14 mouse cellular contexts compared by ENCODE assay signal in the genomic region with DNA sequence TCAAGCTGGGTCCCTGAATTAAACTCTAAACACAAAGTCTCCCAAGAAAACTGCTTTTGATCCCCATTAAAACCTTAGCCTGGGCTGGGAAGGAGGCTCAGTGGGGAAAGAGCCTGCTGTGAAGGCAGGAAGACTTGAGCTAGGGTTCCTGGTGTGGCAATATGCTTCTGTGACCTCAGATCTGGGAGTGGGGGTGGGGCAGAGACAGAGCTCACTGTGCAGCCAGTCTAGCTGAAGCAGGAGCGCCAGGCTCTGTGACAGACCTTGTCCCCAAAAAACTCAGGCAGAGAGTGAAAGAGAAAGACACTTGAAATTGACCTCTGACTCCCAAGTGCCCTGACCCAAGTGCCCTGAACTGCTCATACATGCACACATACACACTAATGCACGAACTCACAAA.
DNase-seq lines count a peak whose midpoint lies in the region; ATAC-seq lines count a peak whose summit lies in the region.
"Had no signal": no experiment of that assay in that cellular context is flagged by ENCODE, and none has a peak within 500 bp of the region (broad histone marks: within the 10 kb centered on the region; RNA-seq: fewer than 3 reads in every experiment).

No protein-coding gene starts in this region.

- H3K36me3 ChIP-seq in heart, embryonic 10.5 days: no peaks in the 10 kb centered on the region
- H3K36me3 ChIP-seq in heart, embryonic 12.5 days: no peaks in the 10 kb centered on the region
- H3K36me3 ChIP-seq in midbrain, embryonic 16.5 days (ENCODE audit: control insufficient read depth, insufficient read depth, low read length): no peaks in the 10 kb centered on the region
- no peaks in the 10 kb centered on the region for H3K36me3 ChIP-seq in hindbrain, embryonic 10.5 days
- H3K36me3 ChIP-seq: intestine, embryonic 15.5 days; limb, embryonic 12.5 days had no signal

- H3K4me3 ChIP-seq in heart, embryonic 10.5 days: no peak overlapping the region
- no peak overlapping the region for H3K4me3 ChIP-seq in heart, embryonic 12.5 days
- no peak overlapping the region for H3K4me3 ChIP-seq in midbrain, embryonic 16.5 days (ENCODE audit: low read depth, low read length)
- H3K4me3 ChIP-seq in hindbrain, embryonic 10.5 days: no peak overlapping the region
- H3K4me3 ChIP-seq: intestine, embryonic 15.5 days; limb, embryonic 12.5 days had no signal

- H3K27ac ChIP-seq in heart, embryonic 10.5 days: peak overlapping the region; percentile 30; the same call in 1 of the 2 replicates
- peak overlapping the region; percentile 26; the same call in 1 of the 2 replicates for H3K27ac ChIP-seq in heart, embryonic 12.5 days (ENCODE audit: poor library complexity, severe bottlenecking)
- H3K27ac ChIP-seq in midbrain, embryonic 16.5 days (ENCODE audit: low read length): no peak overlapping the region
- H3K27ac ChIP-seq in hindbrain, embryonic 10.5 days: no peak overlapping the region
- H3K27ac ChIP-seq: intestine, embryonic 15.5 days; limb, embryonic 12.5 days had no signal

- peaks cover 38% of the 10 kb centered on the region for H3K4me1 ChIP-seq in heart, embryonic 10.5 days
- H3K4me1 ChIP-seq in heart, embryonic 12.5 days (replicated peaks): peaks cover 34% of the 10 kb centered on the region
- H3K4me1 ChIP-seq in midbrain, embryonic 16.5 days (ENCODE audit: control insufficient read depth, insufficient read depth, low read length): peaks cover 9% of the 10 kb centered on the region; the same call in 1 of the 2 replicates
- H3K4me1 ChIP-seq in hindbrain, embryonic 10.5 days (replicated peaks): peaks cover 23% of the 10 kb centered on the region
- H3K4me1 ChIP-seq: limb, embryonic 12.5 days had no signal

- DNase-seq in heart, embryonic 10.5 days (ENCODE audit: low spot score): no peak
- DNase-seq in heart, postnatal 25 days (ENCODE audit: low spot score): no peak
- peak; percentile 80 for DNase-seq in adrenal gland, adult 2 months
- DNase-seq in hindbrain, embryonic 10.5 days (ENCODE audit: low spot score): no peak
- DNase-seq in right cerebral cortex, adult 18-20 months: no peak
- DNase-seq: layer of hippocampus, postnatal 36 days; lung, postnatal 14 days; retina, postnatal 1 day had no signal

- intact Hi-C loops in heart, postnatal 25 days (cut with DNase I): loop anchor here (5.0 kb wide), 1 partner anchor 45 kb away; no protein-coding TSS in a partner anchor

- 76% methylated on average over 2 of the region's 2 CpGs for WGBS in heart, embryonic 10.5 days
- WGBS in heart, embryonic 12.5 days: 76% methylated on average over 2 of the region's 2 CpGs
- 85% methylated on average over 2 of the region's 2 CpGs for WGBS in midbrain, embryonic 16.5 days
- WGBS in hindbrain, embryonic 10.5 days: 72% methylated on average over 2 of the region's 2 CpGs

- no peaks in the 10 kb centered on the region for H3K27me3 ChIP-seq in heart, embryonic 10.5 days (ENCODE audit: insufficient read depth, poor library complexity, severe bottlenecking)
- no peaks in the 10 kb centered on the region for H3K27me3 ChIP-seq in heart, embryonic 12.5 days (replicated peaks)
- no peaks in the 10 kb centered on the region for H3K27me3 ChIP-seq in midbrain, embryonic 16.5 days (ENCODE audit: control insufficient read depth, insufficient read depth, low read depth, low read length)
- no peaks in the 10 kb centered on the region for H3K27me3 ChIP-seq in hindbrain, embryonic 10.5 days (ENCODE audit: insufficient read depth, poor library complexity, severe bottlenecking)
- H3K27me3 ChIP-seq: intestine, embryonic 15.5 days; limb, embryonic 12.5 days had no signal

- H3K4me2 ChIP-seq in heart, embryonic 12.5 days: no peak overlapping the region
- H3K4me2 ChIP-seq in midbrain, embryonic 16.5 days (ENCODE audit: low read length): no peak overlapping the region
- H3K4me2 ChIP-seq: intestine, embryonic 15.5 days; limb, embryonic 12.5 days had no signal

- no peak overlapping the region for H3K9ac ChIP-seq in heart, embryonic 12.5 days
- no peak overlapping the region for H3K9ac ChIP-seq in midbrain, embryonic 16.5 days (ENCODE audit: low read depth, low read length)
- H3K9ac ChIP-seq: intestine, embryonic 15.5 days; limb, embryonic 12.5 days had no signal

- H3K9me3 ChIP-seq in heart, embryonic 10.5 days: no peaks in the 10 kb centered on the region
- peaks cover 3% of the 10 kb centered on the region; the same call in 1 of the 2 replicates for H3K9me3 ChIP-seq in heart, embryonic 12.5 days (replicated peaks)
- H3K9me3 ChIP-seq in midbrain, embryonic 16.5 days (replicated peaks; ENCODE audit: control insufficient read depth, low read length, poor library complexity, severe bottlenecking): no peaks in the 10 kb centered on the region
- H3K9me3 ChIP-seq in hindbrain, embryonic 10.5 days: no peaks in the 10 kb centered on the region
- H3K9me3 ChIP-seq: intestine, embryonic 15.5 days; limb, embryonic 12.5 days had no signal

- ATAC-seq in heart, embryonic 12.5 days (ENCODE audit: insufficient number of reproducible peaks, low FRiP score): no peak
- ATAC-seq in megakaryocyte progenitor cell, adult 5-6 weeks (replicated peaks; ENCODE audit: poor library complexity): peak; percentile 35; the same call in 1 of the 2 replicates
- ATAC-seq in midbrain, embryonic 16.5 days: no peak
- ATAC-seq: CD4-positive, CD25-positive, alpha-beta regulatory T cell, adult 4 months; intestine, embryonic 15.5 days had no signal

Comparison
In these comparisons a context has a peak if more than half of its experiments do, and no peak if none do; other contexts are left out.
1. H3K27ac ChIP-seq: peak in heart, embryonic 10.5 days (single experiment) and heart, embryonic 12.5 days (single experiment); none in midbrain, embryonic 16.5 days (single experiment) and hindbrain, embryonic 10.5 days (single experiment).